Mouse (Mus musculus) hindbrain, embryonic 16.5 days (tissue): ENCODE results near the gene Sspn. TPM values are rescaled to one million over a fixed set of nuclear protein-coding genes. Genes with fewer than 3 reads are reported as not detected.

ENCODE experiments used
- ATAC-seq: fragments of 200-750 bp; cut with Nextera tagmentation; 2 replicates; pipeline ENCODE4 v1.8.0; 2017; ENCODE audit warnings: moderate TSS enrichment, moderate library complexity
- H3K27ac ChIP-seq: fragments of 300-500 bp; sonication (generic); 2 replicates; pipeline ENCODE4 v1.5.1; 2014; ENCODE audit warnings: low read depth, mild to moderate bottlenecking, control low read depth, low read length, moderate library complexity
- H3K27me3 ChIP-seq: fragments of 300-500 bp; sonication (generic); replicated peaks from 2 replicates; pipeline ENCODE4 v1.6.1; 2014; ENCODE audit warnings: low read length; ENCODE audit not compliant: control insufficient read depth, insufficient read depth
- H3K36me3 ChIP-seq: fragments of 300-500 bp; sonication (generic); 2 replicates; pipeline ENCODE4 v1.6.1; 2014; ENCODE audit warnings: mild to moderate bottlenecking, low read length, moderate library complexity, mixed read lengths; ENCODE audit not compliant: control insufficient read depth, insufficient read depth
- H3K4me1 ChIP-seq: fragments of 300-500 bp; sonication (generic); 2 replicates; pipeline ENCODE4 v1.6.1; 2014; ENCODE audit warnings: low read depth, low read length; ENCODE audit not compliant: control insufficient read depth, insufficient read depth
- H3K4me2 ChIP-seq: fragments of 300-500 bp; sonication (generic); 2 replicates; pipeline ENCODE4 v1.6.1; 2014; ENCODE audit warnings: mild to moderate bottlenecking, low read length, control low read depth, moderate library complexity
- H3K4me3 ChIP-seq: fragments of 300-500 bp; sonication (generic); 2 replicates; pipeline ENCODE4 v1.5.1; 2014; ENCODE audit warnings: mild to moderate bottlenecking, low read length, control low read depth, moderate library complexity
- H3K9ac ChIP-seq: fragments of 300-500 bp; sonication (generic); 2 replicates; pipeline ENCODE4 v1.6.1; 2014; ENCODE audit warnings: low read depth, mild to moderate bottlenecking, control low read depth, low read length, moderate library complexity
- H3K9me3 ChIP-seq: fragments of 300-500 bp; sonication (generic); 2 replicates; pipeline ENCODE4 v1.6.1; 2014; ENCODE audit warnings: mild to moderate bottlenecking, low read length, moderate library complexity; ENCODE audit not compliant: control insufficient read depth
- WGBS: fragments of 180-500 bp; shearing (Covaris S2); extraction: QIAGEN DNeasy Blood & Tissue Kit; methylation state at CpG from one replicate; pipeline ENCODE4 v1.1.7; 2014; 5-methylcytosine and 5-hydroxymethylcytosine counted together
- polyA plus RNA-seq: library from polyadenylated mRNA; unstranded; fragments of >200 nt; fragmentation: Nextera tagmentation; extraction: Ambion mirVana; gene quantifications from 2 replicates; pipeline ENCODE4 v1.2.1, GENCODE M21; 2015

Sspn gene
- polyA plus RNA-seq, 1 experiment from 2014 or later = 6.4 TPM

DNA sequence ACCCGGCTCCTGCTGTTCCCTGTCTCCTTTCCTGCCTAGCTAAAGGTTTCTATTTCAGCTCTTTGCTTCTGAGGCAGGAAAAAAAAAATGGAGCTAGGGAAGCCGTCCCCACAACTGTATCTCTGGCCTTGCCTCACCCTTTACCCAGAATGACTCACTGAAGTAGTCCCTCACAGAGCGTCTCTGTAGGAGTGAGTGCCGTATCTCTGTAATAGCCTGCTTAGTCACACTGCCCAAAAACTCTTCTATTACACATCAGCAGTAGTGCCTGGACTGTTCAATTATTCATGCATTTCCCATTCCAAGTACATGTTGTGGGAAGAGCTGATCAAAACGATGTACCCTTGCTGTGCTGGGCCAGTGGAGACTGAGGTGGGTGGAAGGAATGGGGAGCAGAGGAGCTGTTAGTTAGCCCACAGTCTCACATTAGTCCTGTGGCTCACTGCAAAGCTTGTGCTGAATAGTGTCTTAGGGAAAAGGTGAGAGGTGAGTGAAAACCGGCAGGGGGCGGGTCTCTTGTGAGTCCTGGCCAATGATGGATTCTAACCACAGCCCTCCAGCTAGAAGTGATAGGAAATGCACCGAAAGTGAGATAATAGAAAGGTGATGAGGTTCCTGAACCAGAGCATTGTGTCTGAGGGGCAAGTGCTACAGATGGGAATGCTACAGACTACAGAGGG is 46.5 kb downstream of the Sspn start:
- Histone ChIP-seq H3K4me2 (no peak overlapping the region), H3K4me1 (no peaks in the 10 kb centered on the region), H3K4me3 (no peak overlapping the region), H3K27ac (no peak overlapping the region), H3K9ac (no peak overlapping the region), H3K27me3 (no peaks in the 10 kb centered on the region), H3K36me3 (no peaks in the 10 kb centered on the region), H3K9me3 (no peaks in the 10 kb centered on the region)
- WGBS = 70% methylated on average over 8 of the region's 8 CpGs
- no peak for ATAC-seq

DNA sequence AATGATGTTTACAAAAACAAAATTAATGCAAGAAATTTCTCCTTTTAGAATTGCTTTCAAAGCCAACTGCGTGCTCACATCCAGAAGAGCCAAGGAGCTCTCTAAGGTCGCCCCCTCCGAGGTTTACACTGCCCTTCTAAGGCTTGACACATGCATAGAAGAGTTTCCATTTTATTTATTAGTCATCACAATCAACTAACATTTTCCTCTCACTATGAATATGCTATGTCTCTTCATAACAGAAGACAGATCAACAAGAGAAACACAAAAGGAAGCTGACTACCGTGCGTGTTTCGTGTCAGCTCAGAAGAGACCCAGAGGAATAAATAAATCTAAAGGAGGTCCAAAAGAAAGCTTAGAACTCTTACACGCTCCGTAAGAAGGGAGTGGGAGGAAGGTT is 49.6 kb downstream of the Sspn start:
- Histone ChIP-seq H3K4me3 (no peak overlapping the region), H3K36me3 (no peaks in the 10 kb centered on the region), H3K4me2 (no peak overlapping the region), H3K27me3 (no peaks in the 10 kb centered on the region), H3K9me3 (peaks cover 4% of the 10 kb centered on the region; the same call in 1 of the 2 replicates), H3K4me1 (no peaks in the 10 kb centered on the region), H3K27ac (no peak overlapping the region), H3K9ac (no peak overlapping the region)
- 88% methylated on average over 8 of the region's 8 CpGs for WGBS
- no peak for ATAC-seq

DNA sequence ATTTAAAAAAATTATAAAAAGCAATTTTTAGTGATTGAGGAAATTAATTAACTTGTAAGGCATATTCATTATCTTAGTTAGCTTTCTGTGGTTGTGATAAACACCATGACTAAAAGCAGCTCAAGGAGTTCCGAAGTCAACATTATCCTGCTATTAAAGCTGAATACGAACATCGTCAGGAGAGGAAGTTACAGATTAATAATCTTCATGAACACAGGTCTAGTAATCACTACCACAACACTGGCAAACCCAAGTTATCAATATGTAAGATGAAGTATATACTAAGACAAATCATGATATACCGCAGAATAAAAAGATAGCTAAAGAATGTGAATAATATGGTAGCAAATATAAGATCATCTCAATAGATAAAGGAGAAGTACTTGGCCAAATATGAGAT is 50.9 kb downstream of the Sspn start:
- H3K36me3 ChIP-seq = no peaks in the 10 kb centered on the region
- 97% methylated on average over 4 of the region's 4 CpGs for WGBS
- no peak for ATAC-seq

DNA sequence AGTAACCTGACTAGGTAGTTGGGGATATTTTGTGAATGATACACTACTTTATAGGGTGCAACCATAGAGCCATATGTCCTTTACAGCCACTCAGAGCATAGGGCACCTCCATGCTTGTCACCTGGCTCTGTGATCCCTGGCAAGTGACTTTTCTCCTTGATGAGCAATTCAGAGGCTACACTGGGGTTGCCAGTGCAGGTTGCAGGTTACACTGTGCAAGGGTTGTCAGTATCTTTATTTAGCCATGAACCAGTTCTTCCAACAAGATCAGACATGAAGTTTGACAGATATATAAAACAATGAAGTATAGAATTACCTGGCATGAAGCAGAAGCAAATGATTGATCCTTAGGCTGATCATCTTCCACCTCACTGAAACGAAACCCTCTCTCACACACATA is 59.1 kb downstream of the Sspn start:
- no peak overlapping the region for H3K27ac ChIP-seq
- H3K9me3 ChIP-seq = no peaks in the 10 kb centered on the region
- ATAC-seq = no peak
- H3K4me1 ChIP-seq = no peaks in the 10 kb centered on the region
- no peaks in the 10 kb centered on the region for H3K36me3 ChIP-seq
- no peaks in the 10 kb centered on the region for H3K27me3 ChIP-seq
- no peak overlapping the region for H3K9ac ChIP-seq
- 73% methylated on average over 1 of the region's 1 CpGs for WGBS
- no peak overlapping the region for H3K4me2 ChIP-seq
- no peak overlapping the region for H3K4me3 ChIP-seq

More for the DNA sequence above, 50.9 kb downstream of the Sspn start:
- Histone ChIP-seq H3K4me3 (no peak overlapping the region), H3K27me3 (no peaks in the 10 kb centered on the region), H3K27ac (no peak overlapping the region), H3K9ac (no peak overlapping the region), H3K4me1 (no peaks in the 10 kb centered on the region), H3K4me2 (no peak overlapping the region), H3K9me3 (peaks cover 4% of the 10 kb centered on the region; the same call in 1 of the 2 replicates)

DNA sequence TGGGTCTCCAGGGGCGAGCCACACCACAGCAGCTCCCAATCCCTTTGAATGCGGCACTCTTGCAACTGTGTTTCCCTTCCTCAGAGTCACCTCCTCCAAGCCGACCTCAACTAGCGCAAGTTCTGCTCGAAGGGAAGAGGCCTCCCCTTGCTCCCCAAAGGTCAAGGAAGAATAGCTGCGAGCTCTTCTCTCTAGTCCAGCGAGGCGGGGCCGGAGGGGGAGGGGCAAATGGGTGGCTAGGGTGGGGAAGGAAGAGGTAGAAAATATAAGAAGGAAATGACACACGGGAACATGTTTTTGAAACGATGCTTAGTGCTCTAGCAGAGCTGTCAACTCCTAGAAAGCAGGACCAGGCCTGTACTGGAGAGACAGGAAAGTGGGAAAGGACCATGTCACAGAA is 61.1 kb downstream of the Sspn start:
- H3K9me3 ChIP-seq = no peaks in the 10 kb centered on the region
- H3K4me2 ChIP-seq = no peak overlapping the region
- H3K4me3 ChIP-seq = no peak overlapping the region
- H3K9ac ChIP-seq = no peak overlapping the region
- H3K36me3 ChIP-seq = no peaks in the 10 kb centered on the region
- no peak for ATAC-seq
- H3K27me3 ChIP-seq = no peaks in the 10 kb centered on the region
- no peak overlapping the region for H3K27ac ChIP-seq
- 68% methylated on average over 11 of the region's 11 CpGs for WGBS
- no peaks in the 10 kb centered on the region for H3K4me1 ChIP-seq

DNA sequence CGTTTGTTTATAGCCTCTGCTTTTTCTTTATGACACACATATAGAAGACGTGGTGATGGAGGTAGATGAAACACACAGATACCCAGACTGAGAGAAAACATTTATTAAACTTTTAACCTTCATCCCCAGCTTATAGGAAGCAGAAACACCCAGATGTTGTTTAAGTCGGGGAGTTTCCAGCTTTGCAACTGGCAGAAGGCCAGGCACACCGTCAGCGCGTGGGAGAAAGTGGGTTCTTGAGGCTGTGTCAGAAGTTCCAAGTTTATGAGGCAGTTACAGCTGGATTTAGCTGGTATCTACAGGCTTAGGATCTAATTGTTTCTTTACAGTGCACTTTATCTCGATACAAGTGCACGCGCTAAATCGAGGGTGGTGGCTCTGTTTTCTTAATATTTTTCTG is 61.5 kb downstream of the Sspn start:
- WGBS = 82% methylated on average over 10 of the region's 10 CpGs
- Histone ChIP-seq H3K4me1 (no peaks in the 10 kb centered on the region), H3K27ac (no peak overlapping the region), H3K9me3 (no peaks in the 10 kb centered on the region), H3K27me3 (no peaks in the 10 kb centered on the region), H3K4me2 (no peak overlapping the region), H3K36me3 (no peaks in the 10 kb centered on the region), H3K4me3 (no peak overlapping the region), H3K9ac (no peak overlapping the region)
- ATAC-seq = no peak

DNA sequence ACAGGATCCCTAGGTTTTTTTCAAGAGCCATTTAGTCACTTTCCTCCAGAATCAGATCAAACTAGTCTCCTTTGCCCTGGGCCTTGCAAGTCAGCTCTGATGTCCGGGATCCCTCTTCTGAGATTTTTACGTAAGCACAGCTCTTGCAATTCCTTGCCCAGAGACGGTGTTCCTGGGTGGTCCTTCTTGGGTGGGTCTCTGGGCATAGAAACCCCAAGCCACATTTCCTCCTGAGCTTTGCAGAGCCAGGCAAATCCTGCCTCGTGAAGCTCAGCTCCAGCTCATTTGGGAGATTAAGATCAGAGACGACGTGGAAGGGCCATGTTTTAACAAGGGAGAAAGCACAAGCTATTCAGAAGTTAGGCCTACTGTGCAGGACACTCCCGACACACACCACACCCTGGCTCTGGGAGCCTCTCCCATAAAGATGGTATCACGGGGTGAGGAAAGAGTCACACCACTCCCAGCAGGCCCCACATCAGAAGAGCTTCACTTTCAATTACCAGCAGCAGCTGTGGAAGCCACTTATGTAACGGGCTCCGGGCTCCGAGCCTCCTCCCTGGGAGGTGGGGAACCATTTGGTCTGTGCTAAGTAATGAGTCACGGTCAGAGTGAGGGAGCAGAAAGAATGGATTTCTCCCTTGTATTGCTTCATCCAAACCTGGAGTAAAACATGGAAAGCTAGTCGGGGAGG is 67.0 kb downstream of the Sspn start:
- Histone ChIP-seq H3K27ac (no peak overlapping the region), H3K9me3 (no peaks in the 10 kb centered on the region), H3K27me3 (no peaks in the 10 kb centered on the region), H3K4me2 (no peak overlapping the region), H3K4me3 (no peak overlapping the region), H3K9ac (no peak overlapping the region), H3K36me3 (no peaks in the 10 kb centered on the region), H3K4me1 (peaks cover 5% of the 10 kb centered on the region)
- ATAC-seq = 0 out of 2 replicates have a peak, but pooled peaks have one; percentile 37
- 42% methylated on average over 13 of the region's 13 CpGs for WGBS

DNA sequence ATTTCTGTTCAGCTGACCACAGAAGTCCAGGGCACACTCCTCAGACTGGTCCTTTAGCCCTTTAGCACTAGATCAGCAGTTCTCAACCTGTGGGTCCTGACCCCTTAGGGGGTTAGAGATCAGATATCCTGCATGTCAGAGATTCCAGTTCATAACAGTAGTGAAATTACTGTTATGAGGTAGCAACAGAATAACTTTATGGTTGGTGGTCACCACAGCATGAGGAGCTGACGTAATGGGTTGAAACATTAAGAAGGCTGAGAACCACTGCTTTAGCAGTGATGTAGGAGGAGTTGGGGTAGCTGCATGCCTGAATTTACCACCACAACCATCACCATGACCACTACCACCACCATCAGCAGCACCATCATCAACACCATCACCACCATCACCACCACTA is 69.3 kb downstream of the Sspn start:
- Histone ChIP-seq H3K9me3 (no peaks in the 10 kb centered on the region), H3K27ac (no peak overlapping the region), H3K4me1 (peaks cover 5% of the 10 kb centered on the region), H3K27me3 (no peaks in the 10 kb centered on the region), H3K36me3 (no peaks in the 10 kb centered on the region), H3K4me2 (no peak overlapping the region), H3K9ac (no peak overlapping the region), H3K4me3 (no peak overlapping the region)
- 96% methylated on average over 1 of the region's 1 CpGs for WGBS
- no peak for ATAC-seq

DNA sequence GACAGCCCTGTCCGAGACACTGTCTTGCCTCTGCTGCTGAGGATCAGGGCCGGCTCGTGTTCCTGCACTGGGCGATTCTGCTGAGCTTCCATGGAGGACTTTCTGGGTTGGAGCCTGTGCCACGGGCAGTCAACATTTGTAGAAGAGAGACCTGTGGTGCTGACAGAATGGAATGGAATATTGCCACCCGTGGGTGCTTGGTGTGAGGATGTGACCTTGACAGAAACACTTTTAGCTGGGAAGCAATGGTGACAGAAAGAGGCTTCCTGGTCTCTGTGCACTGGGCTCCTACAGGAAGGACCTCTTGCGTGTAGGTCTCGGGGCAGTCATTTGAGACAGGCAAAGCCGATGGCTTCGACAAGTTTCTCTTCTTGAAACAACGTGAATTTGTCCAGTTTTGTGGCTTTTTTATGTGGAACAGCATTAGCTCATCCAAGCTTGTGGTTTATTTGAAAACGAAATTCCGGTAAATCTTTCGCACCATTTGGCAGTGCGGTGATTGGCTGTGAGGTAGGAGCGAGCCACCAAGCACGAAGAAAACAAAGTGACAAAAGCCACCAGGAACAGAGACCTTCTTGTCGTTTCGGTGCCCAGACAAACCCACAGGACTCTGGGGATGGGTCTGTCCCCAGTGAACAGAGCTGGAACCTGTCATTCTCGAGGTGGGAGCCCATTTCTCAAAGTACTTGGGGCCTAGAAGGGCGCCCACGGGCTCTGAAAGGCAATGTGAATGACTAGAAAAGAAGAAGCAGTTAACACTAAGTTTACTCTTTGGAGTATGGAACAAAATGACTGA is 70.2 kb downstream of the Sspn start:
- Histone ChIP-seq H3K27me3 (no peaks in the 10 kb centered on the region), H3K4me2 (no peak overlapping the region), H3K9me3 (no peaks in the 10 kb centered on the region), H3K27ac (no peak overlapping the region), H3K4me3 (no peak overlapping the region), H3K4me1 (peaks cover 5% of the 10 kb centered on the region), H3K36me3 (no peaks in the 10 kb centered on the region), H3K9ac (no peak overlapping the region)
- ATAC-seq = no peak
- 89% methylated on average over 22 of the region's 22 CpGs for WGBS
